Mouse (Mus musculus): ENCODE data around the gene Galnt4. TPM values are rescaled to one million over a fixed set of nuclear protein-coding genes. Genes with fewer than 3 reads are reported as not detected.

Galnt4 gene
- 78.6 TPM for polyA plus RNA-seq (2014; fragmentation: Illumina TruSeq; extraction: RNeasy Lipid Tissue Mini Kit (QIAGEN cat#74804); ENCODE audit: low replicate concordance)

GRCm38 (mm10) chr10:99107964-99108363, at the start of gene Galnt4:
Gene Galnt4 (plus strand): TSS chr10:99108159.

GRCm38 (mm10) chr10:99106703-99107631, 992 bp upstream of the Galnt4 start, which contains the start of gene Poc1b:
Gene Poc1b (plus strand): TSS chr10:99107036.

GRCm38 (mm10) chr10:99126225-99126624, 18.3 kb downstream of the Galnt4 start, which contains the start of gene Phxr2:
Gene Phxr2 (minus strand): TSS chr10:99126325.

Other genes with a start within 250 kb of the Galnt4 start
- gene Atp2b1, start 193.8 kb upstream of the Galnt4 start, polyA plus RNA-seq (2014; fragmentation: Illumina TruSeq; extraction: RNeasy Lipid Tissue Mini Kit (QIAGEN cat#74804); ENCODE audit: low replicate concordance), result 177 TPM
- 18.1 TPM for gene Poc1b, start 1.1 kb upstream of the Galnt4 start, polyA plus RNA-seq (2014; fragmentation: Illumina TruSeq; extraction: RNeasy Lipid Tissue Mini Kit (QIAGEN cat#74804); ENCODE audit: low replicate concordance)
- not detected for gene Phxr2, start 18.2 kb downstream of the Galnt4 start, polyA plus RNA-seq (2014; fragmentation: Illumina TruSeq; extraction: RNeasy Lipid Tissue Mini Kit (QIAGEN cat#74804); ENCODE audit: low replicate concordance)
- 108 TPM for gene Dusp6, start 155.1 kb downstream of the Galnt4 start, polyA plus RNA-seq (2014; fragmentation: Illumina TruSeq; extraction: RNeasy Lipid Tissue Mini Kit (QIAGEN cat#74804); ENCODE audit: low replicate concordance)

Data from small intestine, adult 10 weeks (tissue).